Mouse (Mus musculus): ENCODE results near the gene Sipa1l2. TPM values are rescaled to one million over a fixed set of nuclear protein-coding genes. Genes with fewer than 3 reads are reported as not detected.
A peak's percentile ranks its signal among the peaks of the same experiment; 100 is the strongest.

The Sipa1l2 gene
- polyA plus RNA-seq, 1 experiment from 2014 or later, result 31.8 TPM

DNA sequence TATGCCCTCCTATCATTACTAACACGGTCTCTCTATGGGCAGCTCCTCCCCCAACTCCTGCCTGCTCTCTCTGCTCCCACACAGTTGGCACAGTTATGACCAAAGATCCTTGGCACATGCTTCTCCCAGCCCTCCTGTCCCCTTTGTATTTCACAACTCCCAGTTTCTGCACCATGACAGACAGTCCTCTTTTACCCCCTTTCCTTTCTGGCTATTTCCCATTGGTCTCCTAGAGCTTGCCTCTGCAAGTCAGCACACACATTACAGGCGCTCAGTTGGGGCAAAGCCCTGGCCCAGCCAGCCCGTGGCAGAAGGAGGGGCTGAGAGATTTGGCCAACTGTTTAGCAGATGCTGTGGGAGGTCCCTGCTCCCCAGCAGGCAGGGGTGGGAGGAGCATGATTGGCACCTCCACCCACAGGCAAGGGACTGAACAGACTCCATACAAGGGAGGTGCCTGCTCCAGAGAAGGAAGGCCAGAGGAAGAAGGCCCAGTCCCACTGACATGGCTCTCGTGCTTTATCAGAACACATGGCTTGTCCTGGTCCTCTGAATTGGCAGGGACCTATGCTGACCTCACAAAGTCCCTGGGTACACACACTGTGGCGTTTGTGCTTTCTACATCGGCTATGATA, 184.0 kb downstream of the Sipa1l2 start:
- 18% methylated on average over 6 of the region's 6 CpGs for WGBS
- peak; percentile 74 for ATAC-seq
- H3K9me3 ChIP-seq, result no peaks in the 10 kb centered on the region
- H3K27me3 ChIP-seq, result peaks cover 15% of the 10 kb centered on the region
- H3K27ac ChIP-seq, result peak overlapping the region; percentile 54; the same call in 1 of the 2 replicates
- peaks cover 45% of the 10 kb centered on the region for H3K4me1 ChIP-seq (replicated peaks)
- no peak overlapping the region for H3K4me2 ChIP-seq (replicated peaks)
- no peak overlapping the region for H3K4me3 ChIP-seq (replicated peaks)
- no peaks in the 10 kb centered on the region for H3K36me3 ChIP-seq
- H3K9ac ChIP-seq (replicated peaks), result 0 out of 2 replicates have a peak overlapping the region, but pooled peaks have one; percentile 1

DNA sequence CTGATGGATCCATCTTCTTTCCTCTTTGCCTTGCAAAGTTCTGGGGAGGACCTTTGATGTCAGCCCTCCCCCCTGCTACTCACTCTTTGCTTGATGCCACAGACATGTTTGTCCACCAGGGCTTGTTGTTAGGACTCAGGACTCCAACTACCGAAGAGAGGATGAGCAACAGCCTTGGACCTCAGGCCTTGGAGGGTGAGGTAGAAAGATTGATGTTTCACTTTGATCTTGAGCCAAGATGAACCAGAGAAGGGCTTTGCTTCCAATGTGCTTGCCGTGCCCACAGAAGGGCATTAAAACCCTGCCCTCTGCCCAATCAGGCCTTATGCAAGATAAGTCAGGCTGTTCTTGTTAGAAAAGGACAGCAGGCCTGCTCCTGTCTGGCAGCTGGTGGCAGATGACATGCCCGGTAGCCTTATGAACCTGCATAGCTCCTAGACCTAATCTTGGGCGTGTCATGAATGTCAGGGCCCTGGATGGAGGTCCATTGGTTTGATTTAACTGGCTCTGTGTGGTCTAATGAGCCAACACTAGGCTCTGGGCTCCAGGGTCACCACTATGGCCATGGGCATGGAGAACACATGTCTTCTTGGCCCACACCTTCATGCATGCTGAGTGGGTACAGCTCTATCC, 184.9 kb downstream of the Sipa1l2 start:
- Histone ChIP-seq H3K4me2 (replicated peaks) (no peak overlapping the region), H3K36me3 (no peaks in the 10 kb centered on the region), H3K27ac (no peak overlapping the region), H3K4me1 (replicated peaks) (peaks cover 35% of the 10 kb centered on the region), H3K27me3 (peaks cover 15% of the 10 kb centered on the region), H3K9me3 (no peaks in the 10 kb centered on the region), H3K4me3 (replicated peaks) (no peak overlapping the region), H3K9ac (replicated peaks) (no peak overlapping the region)
- WGBS, result 91% methylated on average over 4 of the region's 4 CpGs
- ATAC-seq, result no peak

DNA sequence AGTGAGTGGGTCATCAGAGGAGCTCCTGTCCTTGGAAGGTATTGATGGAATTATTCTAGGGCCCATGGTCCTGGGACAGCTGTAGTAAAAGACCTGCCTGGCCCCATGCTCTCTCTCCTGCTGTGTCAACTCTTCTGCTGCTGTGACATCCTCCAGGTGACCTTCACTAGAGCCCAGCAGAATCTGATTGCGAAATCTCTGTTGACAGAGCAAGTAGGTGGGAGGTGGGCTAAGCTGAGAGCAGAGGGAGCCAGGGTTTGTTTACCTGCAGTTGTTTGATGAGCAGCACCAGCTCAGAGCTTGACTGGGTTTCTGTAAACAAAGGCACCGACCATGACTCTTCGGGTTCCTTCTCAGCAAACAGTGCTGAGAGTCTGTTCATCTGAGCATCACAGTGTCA, 187.9 kb downstream of the Sipa1l2 start:
- no peak overlapping the region for H3K27ac ChIP-seq
- H3K27me3 ChIP-seq, result peaks cover 21% of the 10 kb centered on the region; the same call in 1 of the 2 replicates
- H3K9ac ChIP-seq (replicated peaks), result no peak overlapping the region
- 67% methylated on average over 3 of the region's 3 CpGs for WGBS
- no peak overlapping the region for H3K4me2 ChIP-seq (replicated peaks)
- no peak overlapping the region for H3K4me3 ChIP-seq (replicated peaks)
- ATAC-seq, result no peak
- H3K36me3 ChIP-seq, result no peaks in the 10 kb centered on the region
- peaks cover 29% of the 10 kb centered on the region for H3K4me1 ChIP-seq (replicated peaks)
- no peaks in the 10 kb centered on the region for H3K9me3 ChIP-seq

DNA sequence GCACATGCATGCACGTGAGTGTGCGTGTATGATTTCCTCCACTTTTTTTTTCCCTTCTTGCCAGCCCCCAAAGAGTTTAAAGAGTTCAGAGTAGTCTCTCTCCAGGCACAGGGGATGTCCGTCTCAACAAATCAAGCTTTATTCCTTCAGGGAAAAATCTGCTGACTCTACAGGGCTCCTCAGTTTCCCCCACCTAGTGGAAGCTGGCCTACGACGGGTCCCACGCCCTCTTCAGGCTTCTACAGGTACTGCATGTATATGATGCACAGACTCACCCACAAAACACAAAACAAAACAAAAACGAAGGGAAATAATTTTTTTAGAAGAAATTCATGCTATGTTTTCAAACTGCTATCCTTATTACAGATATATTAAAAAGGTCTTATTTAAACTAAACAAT, 189.7 kb downstream of the Sipa1l2 start:
- no peak overlapping the region for H3K4me3 ChIP-seq (replicated peaks)
- H3K4me1 ChIP-seq (replicated peaks), result peaks cover 29% of the 10 kb centered on the region
- 64% methylated on average over 7 of the region's 7 CpGs for WGBS
- H3K9ac ChIP-seq (replicated peaks), result no peak overlapping the region
- no peak overlapping the region for H3K27ac ChIP-seq
- H3K27me3 ChIP-seq, result peaks cover 21% of the 10 kb centered on the region; the same call in 1 of the 2 replicates
- H3K36me3 ChIP-seq, result no peaks in the 10 kb centered on the region
- H3K4me2 ChIP-seq (replicated peaks), result no peak overlapping the region
- no peaks in the 10 kb centered on the region for H3K9me3 ChIP-seq
- ATAC-seq, result no peak

DNA sequence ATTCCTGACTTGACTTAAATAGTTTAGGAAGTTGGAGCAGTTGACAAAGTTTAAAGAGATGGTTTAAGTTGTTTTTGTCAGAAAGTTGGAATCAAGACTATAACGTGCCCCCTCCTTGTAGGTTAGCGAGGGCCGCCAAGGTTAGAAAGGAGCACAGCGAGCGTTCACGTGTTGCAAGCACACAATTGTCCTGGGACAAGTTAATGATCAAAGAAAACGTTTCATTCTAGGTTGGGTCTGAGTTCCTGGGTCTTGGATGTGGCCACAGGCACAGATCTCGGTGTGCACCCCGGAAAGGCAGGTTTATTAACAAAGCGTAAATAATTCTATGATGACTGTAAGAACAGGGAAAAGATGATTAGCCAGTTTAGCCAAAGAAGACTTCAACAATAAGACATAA, 190.5 kb downstream of the Sipa1l2 start:
- no peak overlapping the region for H3K4me3 ChIP-seq (replicated peaks)
- H3K27ac ChIP-seq, result no peak overlapping the region
- peaks cover 25% of the 10 kb centered on the region for H3K4me1 ChIP-seq (replicated peaks)
- no peak for ATAC-seq
- H3K9ac ChIP-seq (replicated peaks), result no peak overlapping the region
- 75% methylated on average over 10 of the region's 10 CpGs for WGBS
- peaks cover 21% of the 10 kb centered on the region; the same call in 1 of the 2 replicates for H3K27me3 ChIP-seq
- H3K4me2 ChIP-seq (replicated peaks), result no peak overlapping the region
- H3K36me3 ChIP-seq, result no peaks in the 10 kb centered on the region
- H3K9me3 ChIP-seq, result no peaks in the 10 kb centered on the region

DNA sequence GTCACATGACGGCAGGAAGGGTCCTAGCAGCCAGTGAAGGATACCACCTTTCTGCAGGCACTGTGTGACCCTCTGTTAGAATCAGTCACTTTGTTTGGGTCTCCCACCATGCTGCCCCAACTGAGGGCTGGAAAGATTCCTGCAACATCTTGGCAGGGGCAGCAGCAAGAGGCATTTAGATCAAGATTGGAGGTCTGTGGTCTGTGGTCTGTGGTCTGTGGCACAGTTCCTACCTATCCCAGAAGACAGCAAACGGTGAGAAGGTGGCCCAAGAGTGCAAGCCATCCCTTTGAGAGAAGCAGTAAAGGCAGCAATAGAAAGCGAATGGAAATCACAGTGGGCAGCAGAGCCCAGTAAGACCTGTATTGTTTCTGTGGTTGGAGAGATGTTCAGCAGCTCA, 191.9 kb downstream of the Sipa1l2 start:
- Histone ChIP-seq H3K27me3 (peaks cover 22% of the 10 kb centered on the region; the same call in 1 of the 2 replicates), H3K36me3 (no peaks in the 10 kb centered on the region), H3K4me1 (replicated peaks) (peaks cover 25% of the 10 kb centered on the region), H3K4me2 (replicated peaks) (no peak overlapping the region), H3K27ac (no peak overlapping the region), H3K9me3 (no peaks in the 10 kb centered on the region), H3K4me3 (replicated peaks) (no peak overlapping the region), H3K9ac (replicated peaks) (no peak overlapping the region)
- ATAC-seq, result no peak
- 92% methylated on average over 3 of the region's 3 CpGs for WGBS

DNA sequence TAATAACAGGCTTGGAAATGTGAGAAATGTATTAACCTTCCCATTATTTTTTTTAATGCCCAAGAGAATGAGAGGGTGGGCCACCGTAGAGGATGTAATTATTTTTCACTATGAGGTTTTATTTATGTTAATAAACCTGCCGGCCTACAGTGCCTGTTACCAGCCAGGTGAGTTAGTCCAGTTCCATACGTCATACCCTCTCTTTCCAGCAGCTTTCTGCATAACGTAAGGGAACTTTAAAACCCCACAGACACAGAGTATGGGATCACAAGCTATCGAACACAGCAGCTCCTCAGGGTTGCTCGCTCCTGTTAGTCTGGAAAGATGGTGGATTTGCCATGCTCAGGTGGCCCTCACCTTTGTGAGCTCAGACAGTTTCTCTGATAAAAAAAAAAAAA, 193.2 kb downstream of the Sipa1l2 start:
- Histone ChIP-seq H3K27ac (peak overlapping the region; percentile 74), H3K9me3 (no peaks in the 10 kb centered on the region), H3K9ac (replicated peaks) (no peak overlapping the region), H3K27me3 (peaks cover 13% of the 10 kb centered on the region; the same call in 1 of the 2 replicates), H3K36me3 (no peaks in the 10 kb centered on the region), H3K4me1 (replicated peaks) (peaks cover 25% of the 10 kb centered on the region), H3K4me3 (replicated peaks) (no peak overlapping the region), H3K4me2 (replicated peaks) (no peak overlapping the region)
- WGBS, result 49% methylated on average over 6 of the region's 6 CpGs
- ATAC-seq, result peak; percentile 51

DNA sequence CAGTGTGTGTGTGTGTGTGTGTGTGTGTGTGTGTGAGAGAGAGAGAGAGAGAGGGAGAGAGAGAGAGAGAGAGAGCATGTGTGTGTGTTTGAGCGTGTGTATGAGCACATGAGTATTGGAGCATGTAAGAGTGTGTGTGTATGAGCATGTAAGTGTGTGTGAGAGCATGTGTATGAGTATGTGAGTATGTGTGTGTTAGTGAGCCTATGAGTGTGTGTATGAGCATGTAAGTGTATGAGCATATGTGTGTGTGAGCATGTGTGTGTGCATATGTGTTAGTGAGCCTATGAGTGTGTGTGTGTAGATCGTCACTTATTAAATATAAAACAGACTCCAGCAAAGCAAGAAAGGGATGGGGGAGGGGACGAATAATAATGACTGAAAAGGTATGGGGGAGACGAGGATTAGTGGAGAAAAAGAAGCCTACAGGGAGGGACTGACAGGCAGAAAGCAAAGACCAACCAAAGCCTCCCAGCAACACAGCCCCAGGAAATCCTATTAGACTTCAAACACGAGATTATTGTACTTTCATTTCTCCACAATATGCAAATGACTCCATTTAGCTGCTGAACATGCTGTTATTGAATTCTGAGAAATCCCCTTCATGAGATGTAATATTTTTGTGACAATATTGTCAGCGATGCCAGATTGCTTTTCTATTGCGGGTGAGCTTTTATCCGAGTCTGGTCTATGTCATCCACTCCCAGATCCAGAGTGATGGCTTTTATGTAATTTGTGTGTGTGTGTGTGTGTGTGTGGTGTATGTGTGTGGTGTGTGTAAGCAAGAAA, 193.8 kb downstream of the Sipa1l2 start:
- Histone ChIP-seq H3K9ac (replicated peaks) (no peak overlapping the region), H3K27me3 (peaks cover 13% of the 10 kb centered on the region; the same call in 1 of the 2 replicates), H3K36me3 (no peaks in the 10 kb centered on the region), H3K9me3 (no peaks in the 10 kb centered on the region), H3K4me1 (replicated peaks) (peaks cover 25% of the 10 kb centered on the region), H3K4me2 (replicated peaks) (no peak overlapping the region), H3K4me3 (replicated peaks) (no peak overlapping the region), H3K27ac (peak overlapping the region; percentile 74)
- WGBS, result 21% methylated on average over 8 of the region's 8 CpGs
- ATAC-seq, result peak; percentile 84

DNA sequence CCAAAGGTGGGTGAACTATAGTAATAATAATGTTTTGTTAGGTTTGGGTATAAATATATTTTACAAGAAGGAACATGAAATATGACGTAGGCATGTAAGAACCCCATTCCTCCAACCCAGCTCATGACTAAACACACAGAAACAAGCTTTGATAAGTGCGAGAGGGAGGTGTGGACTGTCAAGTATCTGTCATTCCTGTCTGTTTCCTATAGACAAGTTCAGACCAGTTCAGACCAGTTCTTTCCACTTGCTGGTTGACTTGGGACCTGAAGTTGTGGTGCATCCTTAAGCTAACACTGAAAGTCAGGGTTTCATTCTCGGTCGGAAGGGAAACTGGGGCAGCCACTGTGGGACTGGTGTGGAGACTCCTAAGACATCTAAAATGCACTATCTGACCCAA, 197.0 kb downstream of the Sipa1l2 start:
- Histone ChIP-seq H3K4me1 (replicated peaks) (peaks cover 31% of the 10 kb centered on the region), H3K4me3 (replicated peaks) (no peak overlapping the region), H3K36me3 (no peaks in the 10 kb centered on the region), H3K27me3 (peaks cover 7% of the 10 kb centered on the region; the same call in 1 of the 2 replicates), H3K9ac (replicated peaks) (no peak overlapping the region), H3K27ac (no peak overlapping the region), H3K4me2 (replicated peaks) (no peak overlapping the region), H3K9me3 (no peaks in the 10 kb centered on the region)
- WGBS, result 93% methylated on average over 4 of the region's 4 CpGs
- no peak for ATAC-seq

DNA sequence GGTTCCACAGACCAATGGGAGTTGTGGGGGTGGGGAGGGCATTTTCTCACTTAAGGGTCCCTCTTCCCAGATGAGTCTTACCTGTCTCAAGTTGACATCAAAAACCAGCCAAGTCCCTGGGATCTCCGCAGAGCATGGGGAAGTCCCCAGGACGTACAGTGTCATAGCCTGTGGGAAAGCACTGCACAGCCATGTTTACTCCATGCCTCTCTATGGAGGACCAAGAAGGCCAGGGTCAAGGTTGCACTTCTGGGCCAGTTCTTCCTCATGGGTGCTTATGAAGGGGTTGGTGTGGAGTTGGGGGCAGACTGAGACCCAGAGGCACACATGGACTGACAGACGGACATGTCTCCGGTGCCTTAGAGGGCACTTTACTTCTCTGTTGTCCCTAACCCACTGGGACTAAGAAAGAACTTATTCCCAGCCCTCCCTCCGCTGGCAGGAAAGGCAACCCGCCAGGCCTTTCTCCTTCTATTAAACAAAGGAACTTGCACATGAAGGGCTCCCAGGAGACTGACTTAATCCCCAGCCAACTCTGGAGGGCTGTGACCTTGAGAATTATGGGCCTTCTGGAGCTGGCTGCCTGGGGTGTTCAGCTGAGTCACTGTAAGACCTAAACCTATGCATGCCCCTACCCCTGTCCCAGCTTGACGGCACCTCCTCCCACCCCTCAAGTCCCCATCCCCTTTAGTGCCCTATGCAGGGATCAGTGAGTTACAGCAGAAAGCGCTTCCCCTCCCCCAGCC, 199.9 kb downstream of the Sipa1l2 start:
- ATAC-seq, result peak; percentile 70
- H3K4me3 ChIP-seq (replicated peaks), result no peak overlapping the region
- peaks cover 13% of the 10 kb centered on the region for H3K27me3 ChIP-seq
- WGBS, result 30% methylated on average over 8 of the region's 8 CpGs
- H3K4me1 ChIP-seq (replicated peaks), result peaks cover 9% of the 10 kb centered on the region
- no peak overlapping the region for H3K9ac ChIP-seq (replicated peaks)
- no peak overlapping the region; the same call in 1 of the 2 replicates for H3K27ac ChIP-seq
- no peak overlapping the region for H3K4me2 ChIP-seq (replicated peaks)
- H3K9me3 ChIP-seq, result no peaks in the 10 kb centered on the region
- H3K36me3 ChIP-seq, result no peaks in the 10 kb centered on the region

DNA sequence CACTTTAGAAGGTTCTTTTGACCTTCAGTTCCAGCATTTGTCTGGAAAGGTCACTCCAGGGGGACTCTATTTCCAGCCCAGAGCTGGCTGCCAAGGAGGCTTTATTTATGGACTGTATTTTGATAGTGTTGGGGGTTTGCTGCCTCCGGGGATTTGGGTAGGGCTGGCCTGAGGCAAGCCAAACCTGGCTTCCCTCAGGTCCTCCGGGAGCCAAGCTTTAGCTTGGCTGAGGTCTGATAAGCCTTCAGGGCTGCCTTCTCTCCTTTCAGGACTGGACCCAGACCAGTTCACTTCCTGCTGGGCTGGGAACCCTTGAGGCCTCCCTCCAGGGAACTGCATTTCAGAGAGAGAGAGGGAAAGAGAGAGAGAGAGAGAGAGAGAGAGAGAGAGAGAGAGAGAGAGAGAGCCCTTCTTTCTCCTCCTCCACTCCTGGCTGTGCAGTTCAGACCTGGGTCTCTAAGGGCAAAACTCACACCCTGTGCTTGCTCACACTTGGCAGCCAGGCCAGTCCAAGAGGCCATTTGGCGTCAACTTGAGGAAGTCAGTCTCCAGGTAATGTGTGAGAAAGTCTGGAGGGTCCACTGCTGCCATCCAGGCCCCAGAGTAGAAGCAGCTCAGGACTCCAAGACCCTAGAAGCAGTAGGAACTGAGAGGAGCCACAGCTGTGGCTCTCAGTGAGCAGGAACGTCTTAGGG, 201.1 kb downstream of the Sipa1l2 start:
- 70% methylated on average over 4 of the region's 4 CpGs for WGBS
- H3K27me3 ChIP-seq, result peaks cover 15% of the 10 kb centered on the region

More for the DNA sequence above, 201.1 kb downstream of the Sipa1l2 start:
- no peak for ATAC-seq
- Histone ChIP-seq H3K4me1 (replicated peaks) (peaks cover 9% of the 10 kb centered on the region), H3K4me3 (replicated peaks) (no peak overlapping the region), H3K9me3 (no peaks in the 10 kb centered on the region), H3K4me2 (replicated peaks) (no peak overlapping the region), H3K27ac (no peak overlapping the region), H3K9ac (replicated peaks) (no peak overlapping the region), H3K36me3 (no peaks in the 10 kb centered on the region)

All from midbrain, embryonic 13.5 days (tissue).